Mouse (Mus musculus): ENCODE data around the gene Spin1.

DNA sequence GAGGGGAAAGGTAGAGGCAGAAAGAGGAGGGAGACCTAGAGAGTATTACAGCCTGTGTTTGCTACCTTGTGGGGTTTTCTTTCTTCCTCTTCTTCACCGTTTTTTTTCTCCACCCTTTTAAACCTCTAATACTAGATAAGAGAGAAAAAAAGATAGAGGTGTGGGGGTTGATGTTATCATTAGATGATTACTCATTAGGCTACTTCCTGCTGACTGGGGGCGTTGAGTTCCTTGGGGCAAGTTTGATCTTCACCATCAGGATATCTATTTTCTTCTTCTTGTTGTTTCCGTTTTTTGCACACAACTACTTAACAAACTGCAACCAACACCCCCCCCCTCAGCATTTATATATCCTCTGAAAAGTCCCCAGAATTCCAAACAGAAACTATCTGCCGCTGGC is 12.5 kb upstream of the Spin1 start:
- TF ChIP-seq CTCF (IDR thresholded peaks at IDR 0.05) (no peak), EP300 (IDR thresholded peaks at IDR 0.05) (no peak)

All from lung, postnatal 0 days (tissue).